Mouse (Mus musculus): Measurements from ENCODE around the gene Etl4.
A peak's percentile ranks its signal among the peaks of the same experiment; 100 is the strongest.

The Etl4 gene

DNA sequence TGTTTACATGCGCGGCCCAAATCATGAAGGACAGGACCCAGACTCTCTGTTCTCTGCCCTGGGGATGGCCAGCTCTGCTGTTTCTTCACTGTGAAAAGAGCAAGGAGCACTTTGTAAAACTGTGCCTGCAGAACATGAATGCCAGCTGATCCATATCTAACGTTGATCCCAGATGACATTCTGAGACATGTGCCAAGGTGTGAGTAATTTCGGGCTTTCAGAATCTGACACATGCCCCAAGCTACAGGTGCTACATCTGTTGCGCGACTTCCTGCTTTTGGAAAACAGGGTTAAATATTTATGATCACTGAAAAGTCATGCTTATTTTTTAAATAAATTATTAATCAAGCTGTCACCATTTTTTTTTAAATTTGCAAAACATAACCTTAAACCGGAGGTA is 801.0 kb downstream of the Etl4 start:
- DNase-seq (ENCODE audit: low read depth) = no peak

DNA sequence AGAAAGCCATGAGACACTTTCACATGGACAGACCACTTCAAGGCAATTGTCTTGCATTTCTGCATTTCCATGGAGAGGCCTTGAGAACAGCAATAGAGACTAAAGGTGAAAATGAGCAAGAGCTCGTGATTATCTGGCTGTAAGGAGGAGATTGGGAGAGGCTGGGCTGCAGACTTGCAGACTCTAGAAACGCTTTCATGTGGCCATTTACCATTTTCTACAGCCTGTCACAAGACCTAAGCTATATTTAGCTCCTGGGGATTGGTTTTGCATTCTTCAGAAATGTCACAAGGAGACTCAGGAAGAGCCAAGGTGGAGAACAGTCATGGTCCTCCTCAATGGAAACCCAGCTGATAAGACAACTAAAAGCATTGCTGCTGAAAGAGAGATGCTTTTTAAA is 801.4 kb downstream of the Etl4 start:
- no peak for DNase-seq (ENCODE audit: low read depth)

DNA sequence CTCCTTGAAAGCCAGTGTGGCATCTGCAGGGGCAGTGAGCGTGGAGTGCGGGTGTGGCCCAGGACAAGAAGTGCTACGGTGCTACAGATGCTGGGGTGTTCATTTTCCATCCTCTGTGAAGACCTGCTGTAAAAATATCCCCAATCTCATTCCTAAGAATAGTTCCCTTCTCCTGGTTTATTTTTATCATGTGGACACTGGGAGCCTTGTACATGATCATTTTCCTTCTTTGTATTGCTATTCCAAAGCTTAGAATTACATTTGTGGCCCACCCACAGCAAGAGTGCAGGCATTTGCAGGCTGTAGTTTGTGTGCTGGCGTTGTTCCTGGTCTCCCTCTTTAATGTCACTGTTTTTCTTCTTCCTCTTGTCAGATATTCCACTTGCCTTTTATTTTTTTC is 809.5 kb downstream of the Etl4 start:
- no peak for DNase-seq (ENCODE audit: low read depth)

DNA sequence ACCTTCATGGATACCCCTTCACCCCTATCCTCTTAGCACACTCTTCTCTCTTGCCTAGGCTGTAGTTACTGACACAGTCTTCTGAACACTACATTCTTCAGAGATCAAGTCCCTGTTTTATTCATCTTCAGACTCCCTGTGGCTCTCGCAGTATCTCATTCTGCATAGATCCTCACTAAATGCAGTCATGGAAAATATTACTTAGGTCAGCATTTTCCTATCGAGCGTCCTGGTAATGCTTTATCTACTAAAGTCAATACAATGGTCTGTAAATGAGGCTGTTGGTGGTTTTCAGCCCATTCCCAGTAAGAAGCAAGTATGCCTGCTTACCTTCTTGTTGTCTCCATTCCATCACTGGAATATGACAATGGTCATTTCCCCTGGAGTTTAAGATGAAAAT is 811.5 kb downstream of the Etl4 start:
- DNase-seq (ENCODE audit: low read depth) = no peak

DNA sequence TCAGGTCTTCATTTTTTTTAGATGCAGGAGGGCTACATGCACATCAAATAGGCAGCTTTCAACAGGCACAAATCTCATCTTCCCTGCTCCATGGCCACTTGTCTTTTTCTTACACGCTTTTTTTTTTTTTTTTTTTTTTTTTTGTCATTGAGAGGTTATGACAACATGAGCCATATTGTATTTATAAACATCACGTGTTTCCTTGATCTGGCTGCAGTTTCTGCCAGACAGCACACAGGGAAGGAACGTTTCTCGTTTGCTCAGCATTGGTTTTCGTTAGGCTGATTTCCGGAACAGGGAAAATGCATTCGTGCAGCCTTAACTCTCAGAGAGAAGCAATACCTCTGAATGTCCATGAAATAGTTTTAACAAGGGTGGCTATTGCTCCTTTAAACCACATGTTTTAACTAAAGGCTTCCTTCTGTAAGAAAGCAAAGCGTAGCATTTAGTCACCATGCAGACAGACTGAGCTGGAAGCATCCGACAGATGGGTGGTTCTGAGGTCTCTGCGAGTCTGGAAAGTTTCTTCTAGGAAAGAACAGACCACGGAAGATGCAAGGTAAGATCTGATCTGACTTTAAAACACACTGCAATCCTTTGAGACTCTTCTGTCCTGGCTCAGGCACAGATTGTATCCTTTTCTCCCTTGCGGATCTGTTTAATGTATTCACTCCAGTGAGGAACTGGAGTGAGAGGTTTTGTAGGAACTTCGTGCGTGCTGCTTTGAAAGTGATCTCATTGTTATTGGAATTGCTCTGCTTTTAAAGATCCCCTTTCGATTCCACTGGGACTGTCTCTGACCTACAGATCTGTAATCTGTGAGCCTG is 812.8 kb downstream of the Etl4 start:
- DNase-seq (ENCODE audit: low read depth) = peak; percentile 31

DNA sequence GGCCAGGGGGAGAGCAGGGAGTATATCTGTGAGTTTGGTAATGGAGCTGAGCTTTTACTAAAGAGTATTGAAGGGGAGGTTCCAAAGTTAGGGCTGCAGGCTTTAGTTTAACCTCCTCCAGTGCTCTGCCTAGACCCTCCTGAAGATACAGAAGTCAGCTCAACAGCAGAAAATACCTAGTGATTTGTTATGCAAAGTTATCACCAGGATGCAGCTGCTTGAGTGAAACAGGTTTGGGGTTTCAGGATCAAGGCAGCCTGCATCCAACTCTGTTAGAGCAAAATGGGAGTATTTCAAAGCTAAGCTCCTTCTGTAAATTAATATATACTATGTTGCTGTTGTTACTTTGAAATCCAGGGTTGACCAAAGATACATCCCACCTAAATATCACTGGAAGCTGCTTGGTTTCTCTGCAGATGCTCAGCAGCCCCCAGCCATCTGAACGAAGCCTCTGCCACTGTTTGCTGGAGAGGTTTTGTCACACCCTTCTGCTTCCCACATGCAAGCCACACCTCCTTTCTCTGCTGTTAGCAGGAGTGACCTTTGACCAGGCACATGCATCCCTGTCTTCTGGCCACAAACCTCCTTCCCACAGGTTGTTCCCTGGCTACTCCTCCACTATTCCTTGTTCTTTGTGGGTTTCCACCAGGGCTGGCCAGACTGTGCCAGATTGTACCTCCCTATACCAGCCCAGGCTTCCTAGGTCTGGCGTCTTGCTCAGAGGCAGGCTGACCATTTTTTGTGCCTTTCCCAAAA is 814.6 kb downstream of the Etl4 start:
- DNase-seq (ENCODE audit: low read depth) = no peak

DNA sequence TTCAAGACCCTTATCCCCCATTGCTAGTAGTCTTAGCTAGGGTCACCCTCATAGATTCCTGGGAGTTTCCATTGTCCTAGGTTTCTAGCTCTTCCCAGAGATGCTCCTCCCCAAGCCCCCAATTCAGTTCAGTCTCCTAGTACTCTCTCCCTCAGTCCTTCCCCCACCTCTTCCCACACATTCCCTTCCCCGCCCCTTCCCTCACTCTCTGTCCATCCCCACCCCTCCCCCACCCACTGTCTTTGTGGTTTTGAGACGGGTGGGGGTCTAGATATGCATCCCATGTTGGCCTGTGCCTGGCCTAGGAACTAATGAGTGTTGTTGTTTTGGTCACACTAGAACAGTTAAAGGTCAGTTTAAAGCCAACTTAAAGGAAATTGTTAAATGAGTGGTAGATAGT is 817.4 kb downstream of the Etl4 start:
- no peak for DNase-seq (ENCODE audit: low read depth)

DNA sequence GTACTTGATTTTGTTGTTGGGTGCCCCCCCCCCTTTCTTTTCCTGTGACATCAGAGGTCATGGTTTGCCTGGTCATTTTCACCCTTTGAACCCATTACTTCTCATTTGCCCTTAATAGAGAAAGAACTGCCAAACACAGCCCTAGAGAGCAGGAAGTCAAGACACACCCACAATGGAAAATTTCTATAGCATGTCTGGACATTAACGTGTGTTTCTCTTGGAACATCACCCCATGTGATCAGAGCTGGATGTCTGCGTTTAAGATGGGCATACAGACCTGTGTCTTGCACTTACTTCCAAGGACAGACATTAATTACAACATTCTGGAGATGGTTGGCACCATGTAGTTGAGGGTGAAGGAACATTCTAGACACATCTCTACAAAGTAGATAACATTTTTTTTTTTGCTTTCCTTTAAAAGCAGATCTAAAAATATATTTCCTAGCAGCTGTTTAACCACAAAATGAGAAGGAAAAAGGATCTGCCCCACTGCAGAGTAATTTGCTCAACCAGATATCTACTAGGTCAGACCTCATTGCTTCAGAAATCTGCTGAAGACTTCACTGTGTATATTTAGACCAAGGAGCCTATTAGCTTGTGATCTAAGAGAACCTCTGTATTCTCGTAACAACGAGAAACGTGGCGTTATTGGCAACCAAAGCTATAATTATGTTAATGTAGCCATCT is 818.3 kb downstream of the Etl4 start:
- DNase-seq (ENCODE audit: low read depth) = no peak

DNA sequence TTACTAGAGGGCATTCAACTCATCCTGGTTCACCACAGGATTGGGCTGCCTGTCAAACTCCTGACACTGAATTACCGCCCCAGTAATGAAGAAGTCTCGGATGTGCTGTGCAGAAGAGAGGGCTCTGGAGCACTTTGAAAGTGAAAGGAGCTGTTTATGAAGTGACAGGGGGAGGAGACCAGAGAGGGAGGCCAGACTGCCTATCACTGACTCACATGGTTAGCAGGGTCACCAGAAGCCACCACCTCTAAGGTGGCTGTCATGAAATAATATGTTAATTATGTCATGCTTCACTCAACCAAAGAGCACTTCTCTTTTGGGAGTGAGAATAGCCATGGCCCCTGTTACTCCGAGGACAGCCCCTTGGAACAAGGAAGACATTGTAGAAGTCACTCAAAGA is 825.9 kb downstream of the Etl4 start:
- DNase-seq (ENCODE audit: low read depth) = no peak

DNA sequence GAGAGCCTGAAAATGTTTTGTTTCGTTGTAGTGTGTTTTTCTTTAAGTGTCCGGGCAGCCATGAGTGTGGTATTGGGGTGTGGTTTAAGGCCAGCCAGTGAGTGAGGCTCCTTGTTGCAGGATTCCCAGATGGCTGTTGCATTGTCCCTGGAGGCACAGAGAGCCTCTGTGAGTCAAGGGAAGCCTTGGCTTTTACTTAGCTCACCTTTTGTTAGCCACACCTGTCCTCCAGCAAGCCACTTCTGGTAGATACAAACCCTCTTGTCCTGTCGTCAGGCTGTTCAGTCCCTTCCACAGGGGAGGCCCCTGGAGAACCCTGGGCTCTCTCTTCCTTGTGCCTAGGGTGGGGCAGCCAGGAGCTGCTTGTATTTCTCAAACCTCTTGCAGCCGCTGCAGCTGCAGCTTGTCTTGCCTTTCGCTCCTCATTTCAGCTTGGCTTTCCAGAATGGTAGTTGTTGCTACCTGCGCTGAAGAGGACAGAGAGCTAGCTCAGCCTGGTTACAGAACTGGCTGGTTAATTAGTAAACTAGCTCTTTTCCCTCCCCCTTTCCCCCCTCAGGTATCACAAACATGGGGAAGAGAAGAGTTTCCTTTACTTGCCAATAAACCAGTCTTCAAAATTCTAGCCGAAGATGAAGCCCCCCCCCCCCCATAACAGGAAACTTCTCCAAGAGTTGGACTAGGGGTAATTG is 826.9 kb downstream of the Etl4 start:
- no peak for DNase-seq (ENCODE audit: low read depth)

DNA sequence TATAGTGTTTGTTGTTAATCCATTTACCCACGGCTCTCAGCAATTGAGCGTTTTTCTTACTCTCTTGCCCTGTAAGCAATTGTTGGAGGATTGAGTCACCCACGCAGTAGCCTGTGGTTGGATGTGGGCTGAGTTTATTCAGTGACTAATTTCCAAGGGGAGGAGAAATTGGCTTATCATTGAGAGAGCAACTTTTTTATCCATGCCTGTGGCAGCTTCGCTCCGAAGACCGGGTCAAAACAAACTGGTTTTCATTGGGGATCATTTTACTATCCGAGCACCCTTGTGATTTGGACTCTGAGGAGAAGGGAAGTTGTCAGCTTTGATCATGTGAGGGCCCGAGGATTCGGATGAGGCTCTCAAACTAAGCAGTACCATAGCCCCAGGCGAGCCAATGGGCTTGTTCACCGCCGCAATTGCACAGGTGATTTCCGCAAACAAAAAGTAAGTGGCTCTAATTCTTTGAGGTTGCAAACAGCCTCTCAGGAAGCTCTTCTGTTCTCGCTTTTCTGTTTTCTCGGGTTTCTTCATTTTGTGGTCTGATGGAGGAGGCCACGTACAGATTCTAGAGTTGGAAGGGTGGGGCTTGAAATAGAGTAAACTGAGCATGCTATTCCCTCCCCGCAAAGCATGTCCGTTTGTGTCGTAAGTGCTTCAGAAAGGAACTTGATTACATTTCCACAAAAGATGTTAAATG is 827.7 kb downstream of the Etl4 start:
- peak; percentile 73 for DNase-seq (ENCODE audit: low read depth)

DNA sequence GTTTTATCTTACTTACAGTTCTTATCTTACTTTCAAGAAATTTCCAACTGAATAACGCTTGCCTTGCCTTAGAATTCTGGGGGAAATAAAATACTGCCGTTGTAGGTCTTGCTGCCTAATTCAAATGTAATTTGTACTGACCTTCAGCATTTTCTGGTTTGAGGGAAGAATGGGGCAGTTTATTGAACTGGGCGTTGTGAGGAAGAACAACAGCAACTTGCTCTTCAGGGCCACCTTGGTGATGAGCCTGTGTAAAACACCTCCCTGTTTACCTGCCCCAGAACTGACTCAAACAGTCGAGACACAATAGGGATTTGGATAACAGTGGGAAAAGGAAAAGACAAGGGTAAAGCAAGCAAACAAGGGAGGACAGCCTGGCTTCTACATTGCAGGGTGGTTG is 828.3 kb downstream of the Etl4 start:
- no peak for DNase-seq (ENCODE audit: low read depth)

DNA sequence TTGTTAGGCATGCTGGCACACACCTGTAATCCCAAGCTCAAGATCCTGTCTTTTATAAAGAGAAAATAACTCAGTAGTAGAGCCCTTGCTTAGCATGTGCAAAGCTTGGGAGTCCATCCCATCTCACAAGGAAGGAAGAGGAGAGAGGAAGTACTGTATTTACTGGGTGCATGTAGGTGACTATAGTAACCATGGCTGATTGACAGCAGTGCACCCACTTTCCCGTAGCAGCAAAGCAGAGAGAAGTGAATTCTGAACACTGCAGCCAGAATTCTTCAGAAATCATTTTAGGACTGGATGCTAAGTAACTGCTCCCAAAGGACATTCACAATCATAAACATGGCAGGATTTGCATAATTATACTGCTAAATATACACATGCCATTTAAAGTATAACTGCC is 838.1 kb downstream of the Etl4 start:
- DNase-seq (ENCODE audit: low read depth) = no peak

DNA sequence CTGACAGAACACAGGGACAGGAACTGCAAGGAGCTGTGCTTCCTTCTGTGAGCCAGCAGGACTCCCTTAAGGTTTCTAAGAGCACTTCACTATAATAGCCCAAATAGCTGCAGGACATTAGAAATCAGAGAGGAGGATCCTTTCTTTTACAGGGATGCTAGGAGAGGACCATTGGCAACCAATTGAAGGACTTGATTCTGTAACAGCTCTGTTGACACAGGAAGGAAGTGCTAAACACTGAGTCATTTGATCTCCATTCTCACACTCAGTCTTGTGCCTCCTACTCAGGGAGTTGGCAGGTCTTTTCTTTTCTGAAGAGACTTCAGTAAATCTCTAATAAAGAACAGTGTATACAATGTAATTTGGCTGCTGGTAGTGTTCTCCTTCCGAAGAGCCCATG is 838.9 kb downstream of the Etl4 start:
- no peak for DNase-seq (ENCODE audit: low read depth)

DNA sequence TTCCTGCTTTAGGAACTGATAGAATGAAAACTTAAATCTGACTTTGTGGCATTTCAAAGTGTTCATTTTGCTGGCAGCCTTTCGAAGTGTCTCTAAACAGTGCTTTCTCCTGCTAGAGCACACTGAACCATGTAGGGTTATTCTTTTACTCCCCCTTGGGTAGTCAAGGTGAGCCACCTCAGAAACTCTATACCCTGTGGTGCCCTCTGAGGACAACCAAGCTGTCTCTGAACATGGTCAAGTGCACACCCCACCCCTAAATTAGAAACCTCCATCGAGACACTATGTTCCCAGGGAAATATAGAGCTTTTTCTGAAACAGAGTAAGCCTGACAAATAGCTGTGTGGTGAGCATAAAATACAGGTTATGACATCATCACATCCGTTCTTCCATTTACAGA is 840.1 kb downstream of the Etl4 start:
- no peak for DNase-seq (ENCODE audit: low read depth)

DNA sequence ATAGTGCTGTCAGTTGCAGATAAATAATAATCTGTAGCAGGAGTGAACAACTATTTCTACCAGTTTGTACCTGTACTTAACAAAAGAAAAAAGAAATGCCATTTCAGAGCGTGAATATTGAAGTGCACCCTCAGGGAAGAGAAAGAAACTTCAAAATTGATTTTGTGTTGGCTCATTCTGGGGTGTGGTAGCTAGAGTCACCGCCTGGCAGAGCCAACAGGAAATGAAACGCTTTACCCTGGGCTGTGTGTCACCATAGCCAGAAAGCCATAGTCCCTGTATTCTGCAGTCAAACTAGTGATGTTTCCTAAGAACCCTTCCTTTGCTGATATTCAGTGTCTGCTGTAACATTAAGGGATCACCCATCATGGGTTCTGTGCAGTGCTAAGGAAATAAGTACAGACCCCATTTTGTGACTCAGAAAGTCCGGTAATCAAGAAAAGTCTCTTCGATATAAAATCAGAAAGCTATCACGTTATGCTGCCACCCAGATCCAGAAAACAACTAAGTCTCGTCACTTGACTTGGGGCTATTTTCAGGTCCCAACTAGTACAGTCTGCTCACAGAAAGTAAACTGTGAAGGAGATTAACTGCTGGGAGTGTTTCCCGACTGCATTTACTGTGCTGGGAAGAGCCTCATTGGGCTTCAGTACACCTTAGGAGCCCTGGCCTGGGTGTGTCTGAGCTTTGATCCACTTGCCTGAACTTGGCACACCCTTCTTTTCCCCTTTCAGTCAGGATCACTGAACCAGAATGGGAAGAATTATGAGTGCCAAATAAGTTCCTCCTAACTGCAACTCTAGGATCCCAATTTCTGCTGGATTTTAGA is 843.9 kb downstream of the Etl4 start:
- DNase-seq (ENCODE audit: low read depth) = no peak

DNA sequence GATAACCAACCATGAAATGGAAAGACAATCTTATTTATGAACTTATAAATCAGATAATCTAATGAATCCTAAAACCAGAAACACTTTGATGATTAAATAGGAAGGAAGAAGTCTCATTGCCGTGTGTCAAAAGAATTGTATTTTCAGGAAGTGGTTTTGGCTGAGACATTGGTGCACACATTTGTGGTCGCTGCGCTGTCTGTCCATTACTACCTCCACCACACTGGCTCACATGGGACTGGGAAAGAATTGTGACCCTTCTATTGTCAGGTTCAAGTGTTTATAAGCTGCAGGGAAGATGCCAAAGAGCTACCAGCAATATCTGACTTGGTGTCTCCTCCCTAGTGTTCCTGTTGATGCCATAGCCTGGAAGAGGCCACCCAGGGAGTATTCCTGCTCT is 847.4 kb downstream of the Etl4 start:
- no peak for DNase-seq (ENCODE audit: low read depth)

DNA sequence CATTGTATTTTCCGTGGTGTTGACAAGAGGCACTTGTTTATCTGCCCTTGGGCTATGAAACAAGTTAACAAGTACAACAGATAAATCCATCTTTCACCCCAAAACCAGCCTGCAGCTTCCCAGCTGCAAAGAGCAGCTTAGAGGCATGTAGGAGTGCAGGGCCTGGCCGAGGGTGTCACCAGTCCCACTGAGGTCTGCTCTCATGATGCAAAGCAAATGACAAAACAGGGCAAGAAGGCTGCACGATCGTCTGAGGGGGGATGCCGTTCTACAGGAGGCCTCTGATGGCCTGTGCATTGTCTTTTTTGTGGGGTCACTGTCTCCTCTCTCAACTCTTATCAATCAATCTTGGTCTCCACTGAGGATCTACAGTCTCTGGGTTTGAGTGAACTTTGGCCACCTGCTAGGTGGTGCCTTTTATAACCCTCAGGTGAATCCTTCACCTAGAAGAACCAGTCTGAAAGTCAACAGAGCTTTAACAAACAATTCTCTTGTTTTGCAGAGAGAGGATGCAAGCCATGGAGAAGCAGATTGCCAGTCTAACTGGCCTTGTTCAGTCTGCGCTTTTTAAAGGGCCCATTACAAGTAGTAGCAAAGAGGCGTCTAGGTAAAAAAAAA is 849.6 kb downstream of the Etl4 start:
- DNase-seq (ENCODE audit: low read depth) = no peak

DNA sequence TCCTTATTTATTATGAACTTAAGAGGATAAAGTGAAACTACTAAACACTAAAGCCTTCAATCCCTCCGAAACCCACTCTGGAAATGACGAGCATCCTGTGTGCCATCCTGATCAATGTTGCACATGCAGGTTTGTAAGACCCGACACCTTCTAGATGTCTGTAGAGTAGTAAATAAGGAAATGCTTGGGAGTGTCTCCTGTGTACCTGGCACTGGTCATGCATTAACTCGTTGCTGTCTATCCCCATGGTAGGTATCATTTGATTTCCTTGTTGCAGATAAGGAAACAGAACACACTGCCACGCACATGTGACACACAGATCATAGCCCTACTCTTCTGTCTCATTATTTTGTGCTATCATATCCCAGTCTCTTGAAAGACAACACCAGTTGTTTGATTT is 851.7 kb downstream of the Etl4 start:
- DNase-seq (ENCODE audit: low read depth) = no peak

DNA sequence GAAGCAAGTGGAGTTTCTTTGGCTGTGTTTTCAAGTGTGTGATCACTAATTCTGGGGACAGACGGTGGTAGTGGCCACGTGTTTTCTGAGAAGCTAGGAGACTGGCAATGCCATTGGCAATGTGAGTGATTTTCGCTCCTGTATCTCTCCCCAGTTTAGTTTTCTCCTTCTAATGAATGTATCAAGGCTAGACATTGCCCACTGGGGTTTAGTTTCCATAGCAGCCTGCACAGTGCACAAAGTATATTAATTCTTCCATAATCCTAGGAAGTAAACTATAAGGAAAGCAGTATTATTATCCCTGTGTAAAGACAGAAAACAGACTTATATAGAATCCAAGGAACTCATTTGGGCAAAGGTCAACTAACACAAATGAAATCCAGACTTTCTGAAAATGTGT is 852.2 kb downstream of the Etl4 start:
- no peak for DNase-seq (ENCODE audit: low read depth)

All from NIH3T3 (cell line).